Mouse (Mus musculus) erythroblast, adult 5-6 weeks (primary cell): ENCODE results near the gene Aif1. TPM values are rescaled to one million over a fixed set of nuclear protein-coding genes. Genes with fewer than 3 reads are reported as not detected.
"Not testable (repeated sequence)": the region's sequence is repeated elsewhere in the genome, so short reads cannot be mapped to it uniquely, and the experiment has no call there.

Source experiments
- ATAC-seq: replicated peaks from 2 replicates; pipeline ENCODE4 v1.8.0; 2016; ENCODE audit warnings: moderate number of reproducible peaks, mild to moderate bottlenecking, moderate TSS enrichment, inconsistent platforms; ENCODE audit not compliant: poor library complexity, low FRiP score, severe bottlenecking
- total RNA-seq, 2 experiments: library from RNA; stranded (forward) in 1 of 2; stranded (reverse) in 1 of 2; fragments of 150-400 nt in 1 of 2; fragments of 200-764, 138-1000 nt in 1 of 2; gene quantifications; 2 replicates each; pipeline versions ENCODE4 v1.2.3 to v1.2.4; 2015 to 2017; ENCODE audit warnings: low replicate concordance in 2 of 2

Gene Aif1
- total RNA-seq, 2 experiments from 2014 or later, result 8.7 to 19.8 TPM

- ATAC-seq, result not testable (repeated sequence)
Observed at GRCm38 (mm10) chr17:35124261-35124896, 51.5 kb downstream of the Aif1 start.

GRCm38 (mm10) chr17:35123287-35123686, 52.6 kb downstream of the Aif1 start:
- not testable (repeated sequence) for ATAC-seq

GRCm38 (mm10) chr17:35121871-35122303, 54.0 kb downstream of the Aif1 start, which contains the start of gene Csnk2b:
Gene Csnk2b, minus strand, starts transcription at chr17:35122053.
- no peak for ATAC-seq

GRCm38 (mm10) chr17:35121143-35121799, 54.6 kb downstream of the Aif1 start, which contains the start of gene Gpank1:
Gene Gpank1, plus strand, starts transcription at chr17:35121455.
- ATAC-seq, result peak; percentile 93

Other genes starting within 250 kb of the Aif1 start
Only the 30 nearest of the 39 such genes appear.
- not detected in 2 replicates for gene Vwa7, start 159.5 kb downstream of the Aif1 start, total RNA-seq (2015; ENCODE audit: low replicate concordance)
- not detected in 2 replicates for gene Vwa7, start 159.5 kb downstream of the Aif1 start, total RNA-seq (2017; ENCODE audit: low replicate concordance)
- 2.3 TPM in 1 of 2 replicates, not detected in the other for gene Sapcd1, start 148.1 kb downstream of the Aif1 start, total RNA-seq (2015; ENCODE audit: low replicate concordance)
- not detected in 2 replicates for gene Sapcd1, start 148.1 kb downstream of the Aif1 start, total RNA-seq (2017; ENCODE audit: low replicate concordance)
- gene Msh5, start 129.3 kb downstream of the Aif1 start, total RNA-seq (2015; ENCODE audit: low replicate concordance), result 0.38 and 1.5 TPM in 2 replicates
- 5.7 and 8.8 TPM in 2 replicates for gene Msh5, start 129.3 kb downstream of the Aif1 start, total RNA-seq (2017; ENCODE audit: low replicate concordance)
- 74.6 and 85.9 TPM in 2 replicates for gene Clic1, start 126.1 kb downstream of the Aif1 start, total RNA-seq (2015; ENCODE audit: low replicate concordance)
- gene Clic1, start 126.1 kb downstream of the Aif1 start, total RNA-seq (2017; ENCODE audit: low replicate concordance), result 66.9 and 68.8 TPM in 2 replicates
- gene Ddah2, start 117.0 kb downstream of the Aif1 start, total RNA-seq (2015; ENCODE audit: low replicate concordance), result 1.0 and 1.7 TPM in 2 replicates
- gene Ddah2, start 117.0 kb downstream of the Aif1 start, total RNA-seq (2017; ENCODE audit: low replicate concordance), result 2.2 TPM in 1 of 2 replicates, not detected in the other
- not detected in 2 replicates for gene Ly6g6c, start 110.7 kb downstream of the Aif1 start, total RNA-seq (2015; ENCODE audit: low replicate concordance)
- gene Ly6g6c, start 110.7 kb downstream of the Aif1 start, total RNA-seq (2017; ENCODE audit: low replicate concordance), result not detected in 2 replicates
- gene Mpig6b, start 109.9 kb downstream of the Aif1 start, total RNA-seq (2015; ENCODE audit: low replicate concordance), result 0.42 TPM in 1 of 2 replicates, not detected in the other
- gene Mpig6b, start 109.9 kb downstream of the Aif1 start, total RNA-seq (2017; ENCODE audit: low replicate concordance), result not detected in 2 replicates
- not detected in 2 replicates for gene Ly6g6e, start 99.2 kb downstream of the Aif1 start, total RNA-seq (2015; ENCODE audit: low replicate concordance)
- not detected in 2 replicates for gene Ly6g6e, start 99.2 kb downstream of the Aif1 start, total RNA-seq (2017; ENCODE audit: low replicate concordance)
- not detected in 2 replicates for gene Ly6g6d, start 98.0 kb downstream of the Aif1 start, total RNA-seq (2015; ENCODE audit: low replicate concordance)
- 1.4 TPM in 1 of 2 replicates, not detected in the other for gene Ly6g6d, start 98.0 kb downstream of the Aif1 start, total RNA-seq (2017; ENCODE audit: low replicate concordance)
- not detected in 2 replicates for gene Ly6g6f, start 90.5 kb downstream of the Aif1 start, total RNA-seq (2015; ENCODE audit: low replicate concordance)
- gene Ly6g6f, start 90.5 kb downstream of the Aif1 start, total RNA-seq (2017; ENCODE audit: low replicate concordance), result not detected in 2 replicates
- gene Abhd16a, start 86.8 kb downstream of the Aif1 start, total RNA-seq (2015; ENCODE audit: low replicate concordance), result 28.1 and 36.8 TPM in 2 replicates
- gene Abhd16a, start 86.8 kb downstream of the Aif1 start, total RNA-seq (2017; ENCODE audit: low replicate concordance), result 33.3 and 63.0 TPM in 2 replicates
- not detected in 2 replicates for gene Ly6g5c, start 67.8 kb downstream of the Aif1 start, total RNA-seq (2015; ENCODE audit: low replicate concordance)
- not detected in 2 replicates for gene Ly6g5c, start 67.8 kb downstream of the Aif1 start, total RNA-seq (2017; ENCODE audit: low replicate concordance)
- gene Ly6g5b, start 60.6 kb downstream of the Aif1 start, total RNA-seq (2015; ENCODE audit: low replicate concordance), result 7.7 TPM in 1 of 2 replicates, not detected in the other
- 0.34 TPM in 1 of 2 replicates, not detected in the other for gene Ly6g5b, start 60.6 kb downstream of the Aif1 start, total RNA-seq (2017; ENCODE audit: low replicate concordance)
- gene Gpank1, start 54.6 kb downstream of the Aif1 start, total RNA-seq (2015; ENCODE audit: low replicate concordance), result 10.9 and 14.8 TPM in 2 replicates
- gene Gpank1, start 54.6 kb downstream of the Aif1 start, total RNA-seq (2017; ENCODE audit: low replicate concordance), result 15.8 and 20.4 TPM in 2 replicates
- 156 and 181 TPM in 2 replicates for gene Csnk2b, start 54.0 kb downstream of the Aif1 start, total RNA-seq (2015; ENCODE audit: low replicate concordance)
- 76.5 and 112 TPM in 2 replicates for gene Csnk2b, start 54.0 kb downstream of the Aif1 start, total RNA-seq (2017; ENCODE audit: low replicate concordance)
- gene D17H6S53E, start 49.7 kb downstream of the Aif1 start, total RNA-seq (2015; ENCODE audit: low replicate concordance), result 0.63 and 1.5 TPM in 2 replicates
- gene D17H6S53E, start 49.7 kb downstream of the Aif1 start, total RNA-seq (2017; ENCODE audit: low replicate concordance), result 2.6 and 2.8 TPM in 2 replicates
- not detected in 2 replicates for gene Apom, start 44.0 kb downstream of the Aif1 start, total RNA-seq (2015; ENCODE audit: low replicate concordance)
- 0.94 TPM in 1 of 2 replicates, not detected in the other for gene Apom, start 44.0 kb downstream of the Aif1 start, total RNA-seq (2017; ENCODE audit: low replicate concordance)
- 23.8 and 47.9 TPM in 2 replicates for gene Bag6, start 40.9 kb downstream of the Aif1 start, total RNA-seq (2015; ENCODE audit: low replicate concordance)
- gene Bag6, start 40.9 kb downstream of the Aif1 start, total RNA-seq (2017; ENCODE audit: low replicate concordance), result 48.1 and 71.4 TPM in 2 replicates
- gene Prrc2a, start 11.2 kb downstream of the Aif1 start, total RNA-seq (2015; ENCODE audit: low replicate concordance), result 70.2 and 111 TPM in 2 replicates
- 15.1 and 22.6 TPM in 2 replicates for gene Prrc2a, start 11.2 kb downstream of the Aif1 start, total RNA-seq (2017; ENCODE audit: low replicate concordance)
- gene Lst1, start 12.4 kb upstream of the Aif1 start, total RNA-seq (2015; ENCODE audit: low replicate concordance), result 55.5 and 77.7 TPM in 2 replicates
- gene Lst1, start 12.4 kb upstream of the Aif1 start, total RNA-seq (2017; ENCODE audit: low replicate concordance), result 32.2 and 57.3 TPM in 2 replicates
- 4.6 TPM in 1 of 2 replicates, not detected in the other for gene Ltb, start 18.4 kb upstream of the Aif1 start, total RNA-seq (2015; ENCODE audit: low replicate concordance)
- gene Ltb, start 18.4 kb upstream of the Aif1 start, total RNA-seq (2017; ENCODE audit: low replicate concordance), result 1.7 and 3.8 TPM in 2 replicates
- 10.7 and 19.2 TPM in 2 replicates for gene Tnf, start 25.9 kb upstream of the Aif1 start, total RNA-seq (2015; ENCODE audit: low replicate concordance)
- gene Tnf, start 25.9 kb upstream of the Aif1 start, total RNA-seq (2017; ENCODE audit: low replicate concordance), result 2.8 and 8.3 TPM in 2 replicates
- not detected in 2 replicates for gene Lta, start 29.3 kb upstream of the Aif1 start, total RNA-seq (2015; ENCODE audit: low replicate concordance)
- gene Lta, start 29.3 kb upstream of the Aif1 start, total RNA-seq (2017; ENCODE audit: low replicate concordance), result not detected in 2 replicates
- gene Gm16181, start 44.8 kb upstream of the Aif1 start, total RNA-seq (2015; ENCODE audit: low replicate concordance), result not detected in 2 replicates
- gene Gm16181, start 44.8 kb upstream of the Aif1 start, total RNA-seq (2017; ENCODE audit: low replicate concordance), result not detected in 2 replicates
- 1.0 and 2.7 TPM in 2 replicates for gene Atp6v1g2, start 57.6 kb upstream of the Aif1 start, total RNA-seq (2015; ENCODE audit: low replicate concordance)
- 3.8 TPM in 1 of 2 replicates, not detected in the other for gene Atp6v1g2, start 57.6 kb upstream of the Aif1 start, total RNA-seq (2017; ENCODE audit: low replicate concordance)
- 0.58 and 1.0 TPM in 2 replicates for gene Nfkbil1, start 59.7 kb upstream of the Aif1 start, total RNA-seq (2015; ENCODE audit: low replicate concordance)
- gene Nfkbil1, start 59.7 kb upstream of the Aif1 start, total RNA-seq (2017; ENCODE audit: low replicate concordance), result 2.2 TPM in 1 of 2 replicates, not detected in the other
- gene Ddx39b, start 65.7 kb upstream of the Aif1 start, total RNA-seq (2015; ENCODE audit: low replicate concordance), result 65.7 and 80.5 TPM in 2 replicates
- 48.1 and 50.2 TPM in 2 replicates for gene Ddx39b, start 65.7 kb upstream of the Aif1 start, total RNA-seq (2017; ENCODE audit: low replicate concordance)
- 117 and 224 TPM in 2 replicates for gene H2-D1, start 86.7 kb upstream of the Aif1 start, total RNA-seq (2015; ENCODE audit: low replicate concordance)
- gene H2-D1, start 86.7 kb upstream of the Aif1 start, total RNA-seq (2017; ENCODE audit: low replicate concordance), result 217 and 402 TPM in 2 replicates
- not detected in 2 replicates for gene H2-Q1, start 144.3 kb upstream of the Aif1 start, total RNA-seq (2015; ENCODE audit: low replicate concordance)
- gene H2-Q1, start 144.3 kb upstream of the Aif1 start, total RNA-seq (2017; ENCODE audit: low replicate concordance), result not detected in 2 replicates
- gene H2-Q2, start 166.2 kb upstream of the Aif1 start, total RNA-seq (2015; ENCODE audit: low replicate concordance), result not detected in 2 replicates
- gene H2-Q2, start 166.2 kb upstream of the Aif1 start, total RNA-seq (2017; ENCODE audit: low replicate concordance), result not detected in 2 replicates